Mouse (Mus musculus): ENCODE measurements around the gene Ints13. TPM values are rescaled to one million over a fixed set of nuclear protein-coding genes. Genes with fewer than 3 reads are reported as not detected.

Ints13 gene
- total and polyA plus RNA-seq, 3 experiments = 31.9 to 51.9 (median 50.5) TPM

DNA sequence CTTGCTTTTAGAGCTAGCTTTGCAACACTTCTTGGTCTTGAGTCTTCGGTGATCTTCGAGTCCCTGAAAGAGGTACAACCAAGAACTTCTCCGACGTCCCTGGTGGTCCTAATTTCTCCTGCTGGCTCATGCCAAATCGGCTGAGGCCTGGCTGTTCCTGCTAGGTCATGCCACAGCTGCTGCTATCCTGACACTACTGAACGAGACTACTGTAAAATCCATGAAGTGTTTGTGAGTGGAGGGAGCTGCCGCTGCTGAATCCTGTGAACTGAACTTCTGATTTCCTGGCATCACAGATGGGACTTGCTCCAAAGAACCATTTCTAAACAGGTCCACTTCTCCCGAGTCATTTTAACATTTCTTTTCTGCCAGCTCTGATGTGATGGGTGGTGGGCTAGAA is 64.3 kb downstream of the Ints13 start:
- dilution Hi-C loops (cut with MboI; ENCODE audit: extremely low pct_ligation_motif_present, extremely low pct_unique_long_range_greater_than_20kb, low sequenced_read_pairs) = no loop called here
- H3K9me3 ChIP-seq (replicated peaks; ENCODE audit: low read length) = peaks cover 7% of the 10 kb centered on the region
- in situ Hi-C loops (cut with MboI; ENCODE audit: low pct_ligation_motif_present, low pct_unique_long_range_greater_than_20kb, low sequenced_read_pairs) = no loop called here

DNA sequence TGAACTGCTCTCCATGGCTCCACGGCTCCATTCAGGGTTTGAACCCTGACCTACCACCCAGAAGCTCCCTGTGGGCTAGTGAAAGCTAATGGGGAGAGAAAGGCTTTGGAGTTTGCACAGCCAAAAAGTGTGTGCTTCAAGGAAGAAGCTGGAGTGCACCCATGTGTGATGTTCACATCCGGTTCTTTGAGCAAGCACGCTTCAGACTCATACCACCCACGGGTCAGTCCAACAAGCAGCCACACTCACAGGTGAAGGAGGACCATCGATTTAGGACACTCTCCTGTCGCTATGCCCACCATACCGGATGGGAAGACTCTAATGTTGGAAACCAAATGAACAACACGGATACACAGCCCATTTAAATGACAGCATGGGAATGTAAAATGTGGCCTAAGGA is 66.1 kb downstream of the Ints13 start:
- H3K4me2 ChIP-seq (ENCODE audit: insufficient read depth, low read depth, poor library complexity, severe bottlenecking) = no peak overlapping the region
- H3K9me3 ChIP-seq (replicated peaks; ENCODE audit: low read length) = peaks cover 7% of the 10 kb centered on the region
- dilution Hi-C loops (cut with MboI; ENCODE audit: extremely low pct_ligation_motif_present, extremely low pct_unique_long_range_greater_than_20kb, low sequenced_read_pairs) = no loop called here
- in situ Hi-C loops (cut with MboI; ENCODE audit: low pct_ligation_motif_present, low pct_unique_long_range_greater_than_20kb, low sequenced_read_pairs) = no loop called here
- H3K4me1 ChIP-seq (ENCODE audit: control insufficient read depth in 1 of 2, insufficient read depth in 2 of 2) = peaks cover 3 to 61% of the 10 kb centered on the region in 2 experiments; a peak in 3 of 4 replicates
- no peaks in the 10 kb centered on the region for H3K27me3 ChIP-seq (replicated peaks)
- no peaks in the 10 kb centered on the region for H3K79me2 ChIP-seq (replicated peaks; ENCODE audit: control insufficient read depth, extremely low read depth, insufficient read depth, poor library complexity, severe bottlenecking)
- no peak for DNase-seq (ENCODE audit: extremely low read depth)
- H3K9ac ChIP-seq (ENCODE audit: insufficient read depth, low read depth) = no peak overlapping the region
- no peaks in the 10 kb centered on the region for H3K36me3 ChIP-seq (replicated peaks in 1 of 2; ENCODE audit: control insufficient read depth in 1 of 2, insufficient read depth in 1 of 2, low read length in 1 of 2)
- no peak overlapping the region for H3K27ac ChIP-seq (ENCODE audit: insufficient read depth, low read depth)
- 0 out of 2 replicates have a peak, but pooled peaks have one; percentile 25 for TF ChIP-seq MAX (IDR thresholded peaks at IDR 0.05; ENCODE audit: low read length)
- no peak for TF ChIP-seq SIN3A (IDR thresholded peaks at IDR 0.05; ENCODE audit: low read length)
- TF ChIP-seq BHLHE40 (IDR thresholded peaks at IDR 0.05; ENCODE audit: low read depth, low read length) = no peak
- no peak overlapping the region for H3K4me3 ChIP-seq (replicated peaks in 1 of 3; ENCODE audit: low read depth in 2 of 3, low read length in 2 of 3, poor library complexity in 1 of 3)

More for the DNA sequence above, 64.3 kb downstream of the Ints13 start:
- no peak overlapping the region for H3K9ac ChIP-seq (ENCODE audit: insufficient read depth, low read depth)
- H3K79me2 ChIP-seq (replicated peaks; ENCODE audit: control insufficient read depth, extremely low read depth, insufficient read depth, poor library complexity, severe bottlenecking) = no peaks in the 10 kb centered on the region
- no peak overlapping the region for H3K4me2 ChIP-seq (ENCODE audit: insufficient read depth, low read depth, poor library complexity, severe bottlenecking)
- H3K36me3 ChIP-seq (replicated peaks in 1 of 2; ENCODE audit: control insufficient read depth in 1 of 2, insufficient read depth in 1 of 2, low read length in 1 of 2) = no peaks in the 10 kb centered on the region
- H3K4me1 ChIP-seq (ENCODE audit: control insufficient read depth in 1 of 2, insufficient read depth in 2 of 2) = peaks cover 3 to 65% of the 10 kb centered on the region in 2 experiments; a peak in 3 of 4 replicates
- H3K27ac ChIP-seq (ENCODE audit: insufficient read depth, low read depth) = no peak overlapping the region
- DNase-seq (ENCODE audit: extremely low read depth) = no peak
- TF ChIP-seq USF1 (IDR thresholded peaks at IDR 0.05; ENCODE audit: low read depth, low read length) (no peak), ETS1 (conservative IDR thresholded peaks at IDR 0.05; ENCODE audit: low read depth, low read length) (no peak), EP300 (IDR thresholded peaks at IDR 0.05; ENCODE audit: low read length) (no peak), ELF1 (IDR thresholded peaks at IDR 0.05; ENCODE audit: low read depth, low read length) (no peak), MEF2A (IDR thresholded peaks at IDR 0.05; ENCODE audit: borderline replicate concordance, low read depth, low read length) (no peak), MAX (IDR thresholded peaks at IDR 0.05; ENCODE audit: low read length) (no peak)
- no peaks in the 10 kb centered on the region for H3K27me3 ChIP-seq (replicated peaks)
- no peak overlapping the region for H3K4me3 ChIP-seq (replicated peaks in 1 of 3; ENCODE audit: low read depth in 2 of 3, low read length in 2 of 3, poor library complexity in 1 of 3)

DNA sequence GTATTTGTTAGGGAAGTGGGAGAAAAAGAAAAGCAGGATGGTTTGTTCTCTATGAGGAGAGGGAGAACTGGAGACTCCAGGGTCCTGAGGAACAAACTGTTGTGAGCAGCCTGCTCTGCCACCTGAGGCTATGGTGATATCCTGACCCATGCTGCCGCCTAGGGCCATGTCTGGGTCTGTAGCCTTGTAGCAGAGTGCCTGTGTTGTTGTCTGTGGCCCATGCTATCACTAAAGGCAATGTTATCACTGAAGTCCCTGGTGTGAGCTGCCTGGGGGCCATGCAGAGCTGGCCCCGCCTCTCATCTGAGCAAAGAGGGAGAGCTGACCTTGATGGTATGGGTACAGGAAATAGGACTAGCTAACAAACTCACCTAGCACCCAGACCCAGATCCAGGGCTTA is 67.7 kb downstream of the Ints13 start:
- Histone ChIP-seq H3K27me3 (replicated peaks) (no peaks in the 10 kb centered on the region), H3K9ac (ENCODE audit: insufficient read depth, low read depth) (no peak overlapping the region), H3K4me3 (replicated peaks in 1 of 3; ENCODE audit: low read depth in 2 of 3, low read length in 2 of 3, poor library complexity in 1 of 3) (no peak overlapping the region), H3K36me3 (replicated peaks in 1 of 2; ENCODE audit: control insufficient read depth in 1 of 2, insufficient read depth in 1 of 2, low read length in 1 of 2) (no peaks in the 10 kb centered on the region), H3K4me1 (ENCODE audit: control insufficient read depth in 1 of 2, insufficient read depth in 2 of 2) (peaks cover 3 to 44% of the 10 kb centered on the region in 2 experiments; a peak in 3 of 4 replicates), H3K27ac (ENCODE audit: insufficient read depth, low read depth) (no peak overlapping the region), H3K4me2 (ENCODE audit: insufficient read depth, low read depth, poor library complexity, severe bottlenecking) (no peak overlapping the region), H3K79me2 (replicated peaks; ENCODE audit: control insufficient read depth, extremely low read depth, insufficient read depth, poor library complexity, severe bottlenecking) (no peaks in the 10 kb centered on the region), H3K9me3 (replicated peaks; ENCODE audit: low read length) (peaks cover 7% of the 10 kb centered on the region)
- no peak for TF ChIP-seq E2F4 (IDR thresholded peaks at IDR 0.05; ENCODE audit: insufficient replicate concordance, low read depth, low read length)
- TF ChIP-seq JUND (conservative IDR thresholded peaks at IDR 0.05; ENCODE audit: low read depth, low read length) = no peak
- TF ChIP-seq GABPA (IDR thresholded peaks at IDR 0.05; ENCODE audit: insufficient replicate concordance, low read depth, low read length) = no peak
- no peak for TF ChIP-seq HCFC1 (IDR thresholded peaks at IDR 0.05; ENCODE audit: low read depth, low read length)
- no peak for TF ChIP-seq ETS1 (conservative IDR thresholded peaks at IDR 0.05; ENCODE audit: low read depth, low read length)
- TF ChIP-seq IRF4 (IDR thresholded peaks at IDR 0.05; ENCODE audit: low read depth, low read length) = no peak
- no peak for TF ChIP-seq MAFK (IDR thresholded peaks at IDR 0.05; ENCODE audit: insufficient replicate concordance, low read length)
- no peak for TF ChIP-seq NELFE (IDR thresholded peaks at IDR 0.05; ENCODE audit: low read depth, low read length)
- in situ Hi-C loops (cut with MboI; ENCODE audit: low pct_ligation_motif_present, low pct_unique_long_range_greater_than_20kb, low sequenced_read_pairs) (no loop called here), dilution Hi-C loops (cut with MboI; ENCODE audit: extremely low pct_ligation_motif_present, extremely low pct_unique_long_range_greater_than_20kb, low sequenced_read_pairs) (no loop called here)
- no peak for DNase-seq (ENCODE audit: extremely low read depth)

Data from CH12.LX (cell line).